Mouse (Mus musculus): ENCODE results near the gene Samd4b.

Gene Samd4b

DNA sequence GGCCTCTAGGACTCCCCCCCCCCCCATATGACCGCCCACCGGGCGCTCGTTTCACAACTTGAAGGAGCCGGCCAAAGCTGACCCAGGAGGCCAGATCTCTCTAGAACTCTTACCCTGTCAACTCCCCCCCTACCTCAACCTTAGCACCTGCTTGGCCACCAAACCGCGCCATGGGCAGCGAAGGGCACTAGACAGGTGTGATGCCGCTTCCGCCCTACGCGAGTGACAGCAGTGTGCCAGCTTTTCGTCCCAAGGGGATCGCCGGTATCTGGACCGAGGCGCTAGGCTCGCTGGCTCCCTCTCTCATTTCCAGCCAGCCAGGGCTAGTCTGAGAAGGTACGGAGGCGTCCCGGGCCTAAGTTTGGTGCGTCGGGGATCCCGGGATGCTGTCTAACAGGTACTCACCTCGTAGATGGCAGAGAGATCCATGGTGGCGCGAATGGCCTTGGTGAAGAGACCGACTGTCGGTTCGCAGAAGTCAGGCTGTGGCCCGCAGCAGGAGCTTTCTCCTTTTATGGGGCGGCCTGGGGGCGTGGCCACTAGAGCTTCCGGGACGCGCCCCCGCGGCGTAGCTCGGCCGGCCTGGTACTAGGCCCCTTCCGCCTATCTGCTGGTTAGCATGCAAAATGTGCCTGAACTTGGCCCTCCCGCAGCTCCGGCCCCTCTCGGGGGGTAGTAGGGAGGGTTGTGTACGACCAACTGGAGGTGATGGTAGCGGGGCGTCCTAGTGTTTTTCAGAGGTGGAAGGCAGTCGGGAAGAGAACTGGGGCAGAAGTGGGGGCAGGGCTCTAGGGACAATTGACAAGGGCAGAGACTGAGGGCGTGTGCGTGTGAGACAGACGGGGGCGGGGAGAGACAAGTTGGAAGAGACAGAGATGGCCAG lies 218.9 kb downstream of the Samd4b start:
- DNase-seq (ENCODE audit: low spot score in 2 of 2), result peak; percentile 96 to 97

DNA sequence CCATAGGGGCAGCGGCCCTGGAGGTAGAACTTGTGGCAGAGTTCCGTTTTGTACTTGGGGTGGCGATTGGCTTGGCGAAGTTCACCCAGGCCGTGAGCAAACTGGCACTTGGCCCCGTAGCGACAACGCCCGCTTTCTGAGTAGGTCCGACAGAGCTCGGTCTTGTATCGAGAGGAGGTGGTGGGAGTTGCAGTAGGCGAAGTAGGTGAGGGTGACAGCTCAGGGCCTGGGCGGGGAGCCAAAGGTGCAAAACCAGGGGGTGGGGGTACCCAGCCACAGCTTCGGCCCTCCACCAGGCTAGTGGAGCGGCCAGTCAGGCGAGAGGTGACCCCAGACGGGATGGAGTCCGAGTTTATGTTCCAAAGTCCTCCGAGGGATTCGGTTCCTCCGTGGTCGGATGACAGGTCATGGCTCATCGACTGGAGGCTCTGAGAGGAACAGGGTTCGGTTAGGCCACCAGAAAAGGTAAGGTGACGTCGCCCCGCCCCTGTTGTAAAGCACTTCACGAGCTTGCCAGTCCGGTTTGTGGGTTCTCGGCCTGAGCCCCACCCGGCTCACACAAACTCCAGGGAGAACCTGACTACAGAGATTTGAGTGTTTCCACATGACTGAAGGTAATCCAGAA lies 219.8 kb downstream of the Samd4b start:
- peak; percentile 81 to 86 for DNase-seq (ENCODE audit: low spot score in 2 of 2)

DNA sequence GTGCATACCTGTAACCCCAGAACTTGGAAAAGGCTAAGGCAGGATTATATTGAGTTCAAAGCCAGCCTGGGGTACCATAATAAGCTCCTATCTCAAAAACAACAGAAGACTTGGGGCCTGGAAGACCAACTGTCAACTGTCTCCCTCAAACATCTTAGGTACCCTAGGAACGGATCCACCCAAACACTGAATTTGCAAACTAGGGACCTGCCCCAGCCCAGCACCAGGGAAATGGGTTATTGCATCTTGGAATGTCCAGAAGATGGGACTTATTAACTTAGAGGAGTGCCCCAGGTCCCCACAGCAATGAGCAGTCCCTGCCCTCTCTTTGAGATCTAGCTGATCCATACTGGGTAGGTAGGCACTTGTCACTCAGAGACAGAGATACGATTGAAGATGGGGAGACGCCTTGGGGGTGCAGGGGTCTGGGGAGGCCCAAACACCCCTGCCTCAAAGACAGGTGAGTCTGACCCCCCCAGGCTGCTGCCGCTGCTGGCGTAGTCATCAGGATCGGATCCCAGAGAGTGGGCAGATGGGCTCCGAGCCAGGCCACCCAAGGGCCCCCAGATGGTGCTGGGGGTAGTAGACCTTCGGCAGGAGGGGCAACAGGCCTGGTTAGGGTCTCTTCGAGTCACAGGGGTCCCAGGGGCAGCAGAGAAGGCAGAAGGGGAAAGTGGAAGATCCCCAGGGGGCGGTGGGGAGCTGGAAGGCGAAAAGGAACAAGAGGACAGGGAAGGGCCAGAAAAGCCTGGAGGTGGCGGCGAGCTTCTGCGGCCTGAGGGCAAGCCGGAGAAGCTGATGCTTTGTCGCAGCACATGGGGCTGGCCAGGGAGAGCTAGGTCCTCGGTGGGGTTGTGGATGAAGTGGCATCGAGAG lies 220.5 kb downstream of the Samd4b start:
- DNase-seq (ENCODE audit: low spot score in 2 of 2), result peak in 1 of 2 experiments; percentile 33

DNA sequence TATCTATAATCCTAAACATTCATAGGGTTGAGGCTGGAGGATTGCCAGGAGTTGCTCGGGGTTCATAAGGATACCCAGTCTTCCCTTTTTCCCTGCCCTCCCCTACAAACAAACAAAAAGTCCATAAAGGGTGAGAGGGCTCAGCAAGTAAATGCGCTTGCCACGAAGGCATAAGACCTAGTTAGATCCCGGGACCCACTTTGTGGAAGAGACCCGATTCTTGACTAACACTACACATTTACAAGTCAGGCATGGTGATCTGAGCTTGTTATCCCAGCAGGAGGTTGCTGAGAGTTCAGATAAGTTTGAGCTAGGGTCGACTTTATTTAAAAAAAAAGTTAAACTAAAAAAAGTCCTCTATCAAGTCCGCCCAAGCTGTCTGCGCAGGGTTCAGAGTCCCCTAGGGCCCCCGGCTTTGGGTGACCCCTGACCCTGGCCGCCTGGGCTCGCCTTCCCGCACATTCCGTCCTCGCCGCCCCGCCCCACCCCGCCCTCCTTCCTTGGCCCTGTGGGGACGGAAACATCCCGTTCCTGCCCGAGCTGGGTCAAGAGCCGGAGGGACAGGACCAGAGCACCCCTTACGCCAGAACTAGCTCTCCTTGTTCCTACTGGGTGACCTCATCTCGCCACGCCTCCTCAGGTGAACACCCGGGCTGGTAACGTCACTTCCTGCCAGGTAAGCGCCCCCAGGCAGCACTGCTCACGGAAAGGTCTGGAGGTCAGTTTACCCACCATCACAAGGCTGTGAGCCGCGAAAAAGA lies 221.8 kb downstream of the Samd4b start:
- peak; percentile 84 to 88 for DNase-seq (ENCODE audit: low spot score in 2 of 2)

DNA sequence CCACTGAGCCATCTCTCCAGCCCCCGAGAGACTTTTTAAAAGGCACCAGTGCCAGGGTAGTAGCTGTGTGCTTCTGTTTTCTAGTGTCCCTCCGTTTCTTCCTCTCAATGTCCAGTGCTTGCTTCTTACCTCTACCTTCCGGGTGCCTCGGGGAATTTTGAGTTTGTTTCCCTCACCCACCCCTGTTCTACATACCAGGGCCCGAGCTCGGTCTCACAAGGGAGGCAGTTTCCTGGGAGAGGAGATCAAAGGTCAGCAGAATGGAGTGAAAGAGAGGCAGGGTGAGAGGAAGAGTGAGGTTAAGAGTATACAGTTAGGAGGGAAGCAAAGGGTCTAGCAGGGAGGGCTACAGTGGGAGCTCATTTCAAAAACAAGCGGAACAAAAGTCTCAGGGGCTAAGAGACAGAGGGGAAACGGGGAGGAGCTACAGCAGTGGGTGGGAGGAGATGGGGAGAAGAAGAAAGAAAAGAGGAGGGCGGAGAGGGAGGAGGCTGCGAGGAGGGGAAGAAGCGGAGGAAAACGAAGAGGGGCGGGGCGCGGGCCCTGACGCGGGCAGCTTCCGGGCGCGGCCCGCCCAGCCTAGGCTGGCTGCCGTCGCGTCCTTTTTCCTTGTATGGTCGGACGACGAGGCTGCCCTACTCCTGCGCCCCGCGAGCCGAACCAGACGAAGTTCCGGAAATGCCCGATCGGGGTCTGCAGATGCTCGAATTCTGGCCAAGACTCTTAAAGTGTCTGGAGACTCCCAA lies 222.6 kb downstream of the Samd4b start:
- peak; percentile 85 to 93 for DNase-seq (ENCODE audit: low spot score in 2 of 2)

DNA sequence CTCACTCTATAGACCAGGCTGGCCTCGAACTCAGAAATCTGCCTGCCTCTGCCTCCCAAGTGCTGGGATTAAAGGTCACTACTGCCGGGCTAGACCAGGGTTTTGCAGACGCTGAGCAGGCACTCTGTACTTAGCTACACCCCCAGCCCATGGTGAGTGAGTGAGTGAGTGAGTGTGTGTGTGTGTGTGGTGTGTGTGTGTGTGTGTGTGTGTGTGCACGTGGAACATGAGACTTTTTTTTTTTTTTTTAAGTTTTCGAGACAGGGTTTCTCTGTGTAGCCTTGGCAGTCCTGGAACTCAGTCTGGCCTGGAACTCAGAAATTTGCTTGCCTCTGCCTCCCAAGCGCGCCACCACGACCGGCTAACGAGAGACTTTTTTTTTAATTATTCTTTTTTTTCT lies 223.3 kb downstream of the Samd4b start:
- DNase-seq (ENCODE audit: low spot score in 2 of 2), result no peak

DNA sequence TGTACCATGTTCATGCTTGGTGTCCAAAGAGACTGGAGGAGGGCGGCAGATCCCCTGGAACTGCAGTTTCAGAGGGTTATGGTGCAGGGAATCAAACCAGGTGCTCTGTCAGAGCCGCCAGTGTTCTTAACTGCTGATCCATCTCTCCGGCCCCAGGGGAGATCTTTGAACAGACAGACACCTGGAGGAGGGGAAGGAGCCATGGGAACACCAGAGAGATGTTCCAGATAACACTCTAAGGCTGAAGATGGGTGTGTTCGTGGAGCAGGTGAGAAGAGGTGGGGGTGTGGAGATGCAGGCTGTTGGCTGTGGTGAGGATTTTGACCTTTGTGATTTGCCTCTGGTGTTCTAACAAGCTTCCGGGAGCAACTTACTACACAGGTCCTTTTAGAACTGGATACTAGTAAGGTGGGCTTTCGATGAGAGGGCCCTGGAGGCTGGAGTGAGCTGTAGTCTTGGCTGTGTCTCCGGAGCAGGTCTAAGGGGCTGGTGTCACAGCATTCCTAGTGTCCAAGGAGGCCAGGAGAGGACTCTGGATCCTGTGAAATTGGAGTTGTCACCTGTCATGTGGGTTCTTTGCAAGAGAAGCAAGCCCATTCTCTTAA lies 224.0 kb downstream of the Samd4b start:
- no peak for DNase-seq (ENCODE audit: low spot score in 2 of 2)

DNA sequence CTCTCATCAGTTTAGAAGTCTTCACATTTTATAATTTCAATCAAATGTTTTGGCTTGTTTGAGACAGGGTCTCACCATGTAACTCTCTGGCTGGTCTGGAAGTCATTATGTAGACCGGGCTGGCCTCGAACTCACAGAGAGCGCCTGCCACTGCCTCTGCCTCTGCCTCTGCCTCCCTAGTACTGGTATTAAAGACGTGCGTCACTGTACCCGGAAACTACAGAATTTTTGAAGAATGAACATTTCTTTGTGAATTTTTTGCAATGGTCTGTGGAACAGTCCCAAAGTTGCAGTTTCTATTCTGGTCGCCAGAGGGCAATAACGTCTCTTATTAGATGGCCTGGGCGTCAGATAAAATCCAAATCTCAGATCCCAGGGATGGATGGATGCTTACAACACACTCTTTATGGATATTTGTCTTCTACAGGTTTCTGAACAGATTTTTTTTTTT lies 224.8 kb downstream of the Samd4b start:
- DNase-seq (ENCODE audit: low spot score in 2 of 2), result peak; percentile 68 to 76

DNA sequence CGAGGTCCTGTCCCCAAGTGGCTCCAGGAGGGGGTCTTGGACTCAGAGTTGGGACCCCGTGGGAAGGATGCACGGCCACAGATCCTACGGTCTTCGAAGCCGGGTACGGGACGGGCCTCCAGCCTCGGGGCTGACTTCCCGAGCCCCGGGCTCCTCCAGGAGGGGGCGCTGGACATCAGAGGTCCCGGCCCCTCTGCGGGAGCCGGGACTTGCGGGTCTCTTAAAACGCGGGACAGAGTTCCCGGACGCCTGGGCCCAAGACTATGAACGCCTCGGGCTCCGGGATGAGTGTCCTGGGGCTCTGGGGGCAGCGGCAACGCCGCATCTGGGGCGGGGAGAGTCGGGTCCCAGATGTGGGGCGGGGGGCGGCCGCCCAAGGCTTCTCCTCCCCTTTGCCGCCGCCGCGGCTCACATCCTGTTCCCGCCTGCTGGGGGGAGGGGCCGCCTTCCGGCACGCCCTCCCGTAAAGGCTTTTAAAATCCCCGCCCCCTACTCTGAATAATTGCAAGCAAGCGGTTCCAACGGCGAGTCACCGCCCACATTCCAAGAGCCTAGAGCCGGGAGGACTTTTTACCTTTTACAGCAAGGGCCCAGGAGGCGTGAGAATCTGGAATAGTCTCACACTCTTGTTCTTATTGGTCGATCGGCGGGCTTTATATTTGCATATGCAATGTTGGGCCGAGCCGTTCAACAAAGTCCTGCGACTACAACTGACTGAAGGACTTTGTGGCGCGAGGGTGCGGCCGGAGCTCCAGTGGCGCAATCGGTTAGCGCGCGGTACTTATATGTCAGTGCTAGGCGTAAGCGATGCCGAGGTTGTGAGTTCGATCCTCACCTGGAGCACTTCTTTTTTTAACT lies 225.5 kb downstream of the Samd4b start, which contains the start of gene Plekhg2:
Gene Plekhg2 (minus strand): TSS at position 349 of the 858 bp plus-strand sequence.
- peak; percentile 98 to 99 for DNase-seq (ENCODE audit: low spot score in 2 of 2)

DNA sequence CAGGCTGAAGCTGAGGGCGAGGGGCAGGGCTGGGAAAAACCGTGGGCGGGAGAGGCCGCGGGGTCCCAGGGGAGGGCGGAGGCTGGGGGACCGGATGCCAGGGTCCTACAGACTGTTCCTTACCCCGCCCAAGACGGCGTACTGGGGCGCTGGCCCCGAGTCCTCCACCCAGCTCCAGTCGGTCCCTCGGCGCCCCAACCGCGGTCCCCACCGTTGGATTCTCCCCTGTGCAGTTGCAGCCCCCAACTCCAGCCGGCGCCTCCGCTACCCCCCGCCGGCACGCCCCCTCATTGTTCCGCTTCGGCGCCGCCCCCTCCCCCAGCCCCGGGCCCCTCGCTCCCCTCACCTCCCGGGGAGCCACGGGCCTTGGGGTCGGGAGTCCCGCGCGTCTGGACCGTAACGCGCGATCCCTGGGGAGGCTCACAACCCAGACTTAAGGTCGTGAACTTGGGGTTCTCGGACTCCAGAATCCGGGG lies 226.4 kb downstream of the Samd4b start:
- DNase-seq (ENCODE audit: low spot score in 2 of 2), result peak in 1 of 2 experiments; percentile 55

DNA sequence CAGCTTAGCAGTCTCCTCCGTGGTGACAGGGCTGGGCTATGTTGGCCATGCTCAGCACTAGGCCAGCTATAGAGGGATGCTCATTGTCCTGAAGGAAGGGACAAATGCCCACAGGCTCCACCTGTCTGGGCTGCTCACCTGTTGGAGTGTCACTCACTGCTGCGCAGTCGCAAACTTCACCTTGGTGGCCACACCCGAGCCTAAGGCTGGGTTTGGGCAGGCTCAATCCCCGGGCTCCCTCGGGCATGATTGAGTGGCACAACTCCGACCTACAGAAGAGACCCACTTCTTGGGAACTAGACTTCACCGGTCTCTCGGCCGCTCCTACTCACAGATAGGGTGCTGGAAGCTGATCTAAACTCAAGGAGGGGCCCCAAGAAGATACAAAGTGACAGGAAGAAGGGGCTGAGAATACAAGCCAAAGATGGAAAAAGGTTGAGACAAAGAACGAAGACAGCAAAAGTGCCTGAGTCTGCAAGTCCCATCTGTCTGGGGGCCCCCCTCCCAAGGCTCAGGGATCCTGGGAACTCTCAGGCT lies 226.9 kb downstream of the Samd4b start:
- peak; percentile 45 to 70 for DNase-seq (ENCODE audit: low spot score in 2 of 2)

DNA sequence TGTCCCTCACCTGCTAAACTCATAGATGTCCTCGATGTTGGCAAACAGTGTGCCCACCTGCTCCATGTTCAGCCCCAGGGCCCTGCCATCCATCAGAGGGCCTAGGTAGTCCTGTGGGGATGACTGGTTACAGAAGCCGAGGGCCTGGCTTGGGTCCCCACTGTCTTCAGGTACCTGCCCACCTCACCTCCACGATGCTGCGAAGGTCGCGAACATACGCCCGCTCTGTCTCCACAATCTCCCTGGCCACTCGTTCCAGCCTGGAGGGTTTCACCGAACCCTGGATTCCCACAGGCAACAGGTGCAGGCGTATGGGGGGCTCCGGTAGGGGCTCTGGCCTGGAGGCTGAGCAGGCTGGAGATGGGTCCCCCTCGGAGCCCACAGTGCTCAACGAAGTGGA lies 227.9 kb downstream of the Samd4b start:
- no peak for DNase-seq (ENCODE audit: low spot score in 2 of 2)

DNA sequence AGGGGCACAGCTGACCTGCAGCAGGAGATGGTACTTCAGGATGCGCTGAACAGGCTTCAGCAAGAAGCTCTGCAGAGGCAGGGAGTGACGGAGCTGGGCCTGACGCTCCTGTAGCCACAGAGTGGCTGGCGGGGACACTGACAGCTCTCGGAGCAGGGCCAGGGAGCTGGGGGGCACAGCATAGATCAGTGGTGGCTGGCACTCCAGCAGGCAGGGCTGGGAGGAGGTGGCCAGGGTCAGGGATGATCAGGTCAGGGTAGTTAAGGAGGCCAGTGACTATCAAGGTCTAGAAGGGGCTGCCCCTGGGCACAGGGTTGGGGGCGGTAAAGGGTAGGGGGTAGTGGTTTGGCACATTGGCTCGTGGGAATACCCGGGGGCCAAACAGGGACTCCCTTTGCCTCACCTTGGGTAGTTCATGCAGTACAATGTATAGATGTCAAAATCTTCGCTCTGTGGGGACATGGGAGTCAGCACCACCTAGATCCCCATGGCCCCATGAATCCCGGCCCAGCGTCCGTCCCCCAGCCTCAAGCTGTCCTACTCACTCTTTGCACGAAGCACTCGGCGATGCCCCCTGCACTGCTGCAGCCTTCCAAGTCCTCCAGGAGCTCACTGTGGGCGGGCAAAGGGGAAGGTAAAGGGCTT lies 229.5 kb downstream of the Samd4b start:
- DNase-seq (ENCODE audit: low spot score in 2 of 2), result no peak

DNA sequence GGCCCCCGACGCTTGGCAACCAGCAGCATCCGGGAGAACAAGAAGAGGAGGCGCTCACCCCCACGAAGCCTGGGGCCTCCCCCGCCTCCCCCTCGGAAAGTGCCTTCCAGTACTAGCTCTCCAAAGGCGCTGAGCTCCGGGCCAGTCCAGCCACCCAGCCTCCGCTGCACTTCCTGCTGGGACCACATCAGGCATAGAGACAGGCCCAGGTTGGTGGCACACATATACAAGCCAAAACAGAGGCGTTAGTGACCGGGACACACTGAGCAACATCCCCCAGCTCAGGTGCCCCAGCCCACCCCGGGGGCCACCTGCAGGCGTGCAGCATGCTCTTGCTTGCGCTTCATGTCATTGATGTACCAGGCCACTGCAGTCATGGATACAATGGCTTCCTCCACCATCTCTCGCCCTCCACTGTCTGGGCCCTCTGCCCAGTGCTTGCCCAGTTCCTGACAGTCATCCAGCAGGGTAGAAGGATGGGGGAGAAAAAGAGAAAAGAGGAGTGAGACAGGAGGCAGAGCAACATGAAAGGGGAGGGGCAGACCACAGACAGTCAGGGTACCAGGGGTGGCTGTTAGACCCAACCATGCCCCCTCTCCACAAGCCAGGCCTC lies 230.2 kb downstream of the Samd4b start:
- DNase-seq (ENCODE audit: low spot score in 2 of 2), result no peak

DNA sequence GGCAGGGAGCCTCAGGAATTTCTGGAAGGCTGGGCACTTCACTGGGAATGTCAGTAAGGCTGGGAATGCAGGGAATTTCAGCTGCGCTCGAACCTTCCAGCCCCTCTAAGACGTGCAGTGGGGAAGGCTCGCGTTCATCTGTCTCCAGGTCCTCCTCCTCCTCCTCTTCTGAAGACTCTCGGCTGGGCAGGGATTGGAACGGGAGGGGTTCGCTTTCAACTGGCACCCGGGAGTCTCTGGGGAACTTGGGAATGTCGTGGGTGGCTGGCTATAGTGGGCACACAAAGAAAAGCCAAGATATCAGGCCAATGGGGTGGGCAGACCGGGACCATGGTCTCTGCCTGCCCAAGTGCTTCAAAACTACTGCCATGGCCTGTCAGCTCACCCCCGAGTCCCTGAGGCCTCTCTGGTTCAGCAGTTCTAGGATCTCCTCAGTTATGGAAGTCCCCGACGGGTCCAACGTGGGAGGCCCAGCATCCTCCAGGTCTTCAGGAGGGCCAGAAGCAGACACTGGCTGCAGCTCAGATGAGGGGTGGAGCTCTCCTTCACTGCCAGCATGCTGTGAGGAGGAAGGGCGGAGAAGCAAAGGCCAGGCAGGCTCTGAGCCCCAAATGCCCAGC lies 235.4 kb downstream of the Samd4b start:
- no peak for DNase-seq (ENCODE audit: low spot score in 2 of 2)

DNA sequence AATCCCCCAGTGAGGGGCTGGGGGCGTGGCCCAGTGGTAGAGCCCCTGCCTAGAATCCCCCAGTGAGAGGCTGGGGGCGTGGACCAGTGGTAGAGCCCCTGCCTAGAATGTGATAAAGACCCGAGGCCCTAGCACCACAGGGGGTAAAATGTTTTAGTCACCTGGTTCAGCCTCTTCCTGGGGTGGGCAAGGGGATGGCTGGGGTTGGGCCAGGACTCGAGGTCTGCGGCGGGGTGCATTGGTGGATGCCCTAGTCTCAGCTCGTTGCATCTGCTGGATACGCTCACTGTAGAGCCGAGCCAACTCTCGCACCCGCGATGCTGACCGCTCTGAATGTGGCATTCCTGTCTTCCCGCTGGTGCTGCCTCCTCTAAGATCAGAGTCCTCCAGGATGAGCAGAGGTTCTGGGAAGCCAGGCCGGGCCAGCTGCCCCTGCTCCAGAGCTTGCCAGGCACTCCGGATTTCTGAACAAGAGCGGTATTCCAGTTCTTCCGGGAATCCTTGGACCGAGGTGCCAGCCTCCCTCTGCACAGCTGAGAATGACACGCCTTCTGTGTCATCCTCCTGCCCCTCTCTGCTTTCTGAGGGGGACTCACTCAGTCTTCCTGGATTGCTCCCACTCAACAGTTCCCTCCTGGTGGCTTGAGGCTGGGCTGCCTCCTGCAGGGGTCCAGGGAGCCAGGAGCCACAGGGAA lies 236.2 kb downstream of the Samd4b start:
- DNase-seq (ENCODE audit: low spot score in 2 of 2), result no peak

DNA sequence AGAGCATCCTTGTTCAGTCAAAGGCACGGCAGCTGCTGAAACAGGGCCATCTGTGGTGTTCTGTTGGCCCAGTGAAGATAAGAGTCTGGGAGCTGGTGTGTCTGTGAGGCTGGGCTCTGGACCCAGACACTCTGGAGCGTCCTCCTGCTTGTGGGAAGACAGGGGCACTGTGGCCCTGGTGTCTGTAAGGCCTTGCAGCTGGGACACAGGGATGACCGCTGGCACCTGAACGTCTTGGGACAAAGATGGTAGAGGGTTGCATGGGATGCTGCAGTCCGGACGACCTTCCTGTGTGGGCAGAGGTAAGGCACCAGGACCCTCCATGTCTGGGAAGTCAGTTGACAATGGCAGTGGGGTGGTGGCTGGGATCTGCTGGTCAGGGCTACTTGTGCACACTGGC lies 237.7 kb downstream of the Samd4b start:
- DNase-seq (ENCODE audit: low spot score in 2 of 2), result no peak

Data from urinary bladder, postnatal 36 days (tissue).